ENCODE assay signal across 18 mouse cellular contexts in the genomic region with DNA sequence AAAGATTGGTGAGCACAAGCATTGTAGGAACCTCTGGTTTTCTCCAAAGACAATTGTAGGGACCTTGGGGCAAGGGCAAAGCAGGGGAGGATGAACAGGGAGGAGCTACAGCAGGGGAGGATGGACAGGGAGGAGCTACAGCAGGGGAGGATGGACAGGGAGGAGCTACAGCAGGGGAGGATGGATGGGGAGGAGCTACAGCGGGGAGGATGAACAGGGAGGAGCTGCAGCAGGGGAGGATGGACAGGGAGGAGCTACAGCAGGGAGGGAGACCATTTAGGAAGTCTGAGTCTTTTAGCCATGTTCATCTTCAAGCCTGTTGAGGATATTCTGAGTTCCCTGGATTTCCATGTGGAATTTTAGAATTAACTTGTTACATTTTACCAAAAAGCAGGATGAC. TPM values are rescaled to one million over a fixed set of nuclear protein-coding genes. Genes with fewer than 3 reads are reported as not detected.
A peak's percentile ranks its signal among the peaks of the same experiment; 100 is the strongest.
DNase-seq lines count a peak whose midpoint lies in the region; ATAC-seq and TF ChIP-seq lines count a peak whose summit lies in the region.
"Had no signal": no experiment of that assay in that cellular context is flagged by ENCODE, and none has a peak within 500 bp of the region (broad histone marks: within the 10 kb centered on the region; RNA-seq: fewer than 3 reads in every experiment).

No protein-coding gene starts in this region.

- H3K27me3 ChIP-seq in liver, adult 2 months (ENCODE audit: control insufficient read depth, insufficient read depth, low read length), result no peaks in the 10 kb centered on the region
- H3K27me3 ChIP-seq: embryonic facial prominence, embryonic 12.5 days; forebrain, embryonic 15.5 days; heart, embryonic 13.5 days; hindbrain, embryonic 12.5 days had no signal

- H3K4me3 ChIP-seq in liver, adult 2 months (ENCODE audit: insufficient read depth, low read depth, low read length), result no peak overlapping the region
- H3K4me3 ChIP-seq: embryonic facial prominence, embryonic 12.5 days; forebrain, embryonic 15.5 days; heart, embryonic 13.5 days; hindbrain, embryonic 12.5 days had no signal

- peak; percentile 34; the same call in 1 of the 2 replicates for ATAC-seq in frontal cortex, adult (ENCODE audit: low TSS enrichment)
- 0 out of 2 replicates have a peak, but pooled peaks have one; percentile 9 for ATAC-seq in granulocyte monocyte progenitor cell, adult 5-6 weeks (replicated peaks; ENCODE audit: poor library complexity, severe bottlenecking)
- ATAC-seq: forebrain, embryonic 15.5 days had no signal

- no peak for DNase-seq in frontal cortex, postnatal 25 days (ENCODE audit: low spot score in 2 of 2)
- peak; percentile 51 for DNase-seq in liver, adult 2 months (ENCODE audit: extremely low read depth, low read depth, low spot score)
- no peak for DNase-seq in liver
- peak; percentile 3 for DNase-seq in retina, postnatal 1 day
- no peak for DNase-seq in retina, embryonic 14.5 days (ENCODE audit: low spot score)
- no peak for DNase-seq in gastrocnemius, postnatal 4 days (ENCODE audit: low spot score in 2 of 2)
- DNase-seq: adrenal gland, postnatal 10 days; cerebellum, adult 11 months; cerebellum, adult 8-10 months; cerebellum, postnatal 14 days; gastrocnemius, postnatal 14 days; heart, postnatal 36 days had no signal

- no peaks in the 10 kb centered on the region for H3K4me1 ChIP-seq in liver, adult 2 months (ENCODE audit: control insufficient read depth, insufficient read depth, low read length)
- H3K4me1 ChIP-seq: forebrain, embryonic 15.5 days had no signal

- TF ChIP-seq CTCF in liver, adult 2 months (IDR thresholded peaks at IDR 0.05; ENCODE audit: low read depth, low read length), result no peak

- WGBS in liver, adult 2 months, result 46% methylated on average over 1 of the region's 1 CpGs

- peaks cover 54% of the 10 kb centered on the region for H3K36me3 ChIP-seq in liver, adult 2 months (ENCODE audit: control insufficient read depth, insufficient read depth, low read length)
- H3K36me3 ChIP-seq: forebrain, embryonic 15.5 days; hindbrain, embryonic 12.5 days had no signal

- no peaks in the 10 kb centered on the region for H3K79me2 ChIP-seq in liver, adult 2 months (ENCODE audit: control insufficient read depth, insufficient read depth, low read length)

- H3K27ac ChIP-seq in liver, adult 2 months (replicated peaks; ENCODE audit: insufficient read depth, low read depth, low read length), result no peak overlapping the region
- H3K27ac ChIP-seq: embryonic facial prominence, embryonic 12.5 days; forebrain, embryonic 15.5 days; heart, embryonic 13.5 days; hindbrain, embryonic 12.5 days had no signal

- H3K9ac ChIP-seq in liver, adult 2 months (ENCODE audit: low read depth, low read length), result no peak overlapping the region
- H3K9ac ChIP-seq: embryonic facial prominence, embryonic 12.5 days; forebrain, embryonic 15.5 days; heart, embryonic 13.5 days; hindbrain, embryonic 12.5 days had no signal

- TF ChIP-seq POLR2A in liver, adult 2 months (IDR thresholded peaks at IDR 0.05; ENCODE audit: extremely low read depth, insufficient read depth, low read length), result no peak

RNA-seq across cellular contexts. Expression of a gene that starts 31.1 kb away (rescaled TPM):
- total RNA-seq in liver, adult 2 months (2014; rRNA removed), result 20.0 and 23.4 TPM in 2 replicates
- polyA plus RNA-seq in liver, adult 2 months (2012; rRNA removed), result 5.8 and 6.9 TPM in 2 replicates
- 11.7 and 18.5 TPM in 2 replicates for total RNA-seq in granulocyte monocyte progenitor cell, adult 5-6 weeks (2014; fragmentation: Nextera tagmentation)
- 17.7 and 20.8 TPM in 2 replicates for total RNA-seq in granulocyte monocyte progenitor cell, adult 5-6 weeks (2017)
- total RNA-seq in gastrocnemius, postnatal 4 days (2021), result 10 to 100 TPM; 20.5 to 23.0 TPM

Comparison
In these comparisons a context has a peak if more than half of its experiments do, and no peak if none do; other contexts are left out.
1. DNase-seq: peak in liver, adult 2 months (single experiment) and retina, postnatal 1 day (single experiment); none in frontal cortex, postnatal 25 days (0 of 2), liver (single experiment), retina, embryonic 14.5 days (single experiment) and gastrocnemius, postnatal 4 days (0 of 2).